Mouse (Mus musculus) midbrain, postnatal 0 days (tissue): ENCODE measurements around the gene Naxd. TPM values are rescaled to one million over a fixed set of nuclear protein-coding genes. Genes with fewer than 3 reads are reported as not detected.
A peak's percentile ranks its signal among the peaks of the same experiment; 100 is the strongest.

ENCODE experiments used
- ATAC-seq: fragments of 200-750 bp; cut with Nextera tagmentation; 2 replicates; pipeline ENCODE4 v1.8.0; 2017; ENCODE audit warnings: moderate number of reproducible peaks, mild to moderate bottlenecking, moderate TSS enrichment, moderate library complexity; ENCODE audit not compliant: low FRiP score
- DNase-seq: peaks from one replicate; pipeline ENCODE4 v3.0.0-alpha.2; 2015; ENCODE audit warnings: low spot score
- H3K27ac ChIP-seq: fragments of 300-500 bp; sonication (generic); 2 replicates; pipeline ENCODE4 v1.5.1; 2014; ENCODE audit warnings: low read depth, mild to moderate bottlenecking, low read length, mixed read lengths
- H3K27me3 ChIP-seq: fragments of 300-500 bp; sonication (generic); 2 replicates; pipeline ENCODE4 v1.6.1; 2014; ENCODE audit warnings: low read length, control low read depth, mixed read lengths; ENCODE audit not compliant: insufficient read depth
- H3K36me3 ChIP-seq: fragments of 300-500 bp; sonication (generic); 2 replicates; pipeline ENCODE4 v1.6.1; 2014; ENCODE audit warnings: low read length, control low read depth, mixed read lengths; ENCODE audit not compliant: insufficient read depth
- H3K4me1 ChIP-seq: fragments of 300-500 bp; sonication (generic); 2 replicates; pipeline ENCODE4 v1.6.1; 2014; ENCODE audit warnings: mild to moderate bottlenecking, control low read depth, antibody characterized with exemption, low read length, mixed read lengths; ENCODE audit not compliant: insufficient read depth
- H3K4me2 ChIP-seq: fragments of 300-500 bp; sonication (generic); 2 replicates; pipeline ENCODE4 v1.6.1; 2014; ENCODE audit warnings: low read depth, mild to moderate bottlenecking, low read length, mixed read lengths; ENCODE audit not compliant: poor library complexity, severe bottlenecking
- H3K4me3 ChIP-seq: fragments of 300-500 bp; sonication (generic); 2 replicates; pipeline ENCODE4 v1.5.1; 2014; ENCODE audit warnings: low read depth, mild to moderate bottlenecking, low read length, moderate library complexity
- H3K9ac ChIP-seq: fragments of 300-500 bp; sonication (generic); replicated peaks from 2 replicates; pipeline ENCODE4 v1.6.1; 2014; ENCODE audit warnings: mild to moderate bottlenecking, low read length, moderate library complexity, mixed read lengths; ENCODE audit not compliant: poor library complexity, severe bottlenecking
- H3K9me3 ChIP-seq: fragments of 300-500 bp; sonication (generic); 2 replicates; pipeline ENCODE4 v1.6.1; 2016; ENCODE audit warnings: low read length, control low read depth
- CTCF ChIP-seq: IDR thresholded peaks from 2 replicates; pipeline ENCODE4 v1.5.1; 2016; ENCODE audit warnings: antibody characterized with exemption, mild to moderate bottlenecking
- WGBS: fragments of 180-500 bp; shearing (Covaris S2); extraction: QIAGEN DNeasy Blood & Tissue Kit; methylation state at CpG from one replicate; pipeline ENCODE4 v1.1.7; 2014; 5-methylcytosine and 5-hydroxymethylcytosine counted together
- polyA plus RNA-seq: library from polyadenylated mRNA; unstranded; fragments of >200 nt; fragmentation: Nextera tagmentation; extraction: Ambion mirVana; gene quantifications from 2 replicates; pipeline ENCODE4 v1.2.1, GENCODE M21; 2015
- total RNA-seq: library from RNA; depleted of rRNA; stranded (reverse); fragments of >200 nt; gene quantifications from 2 replicates; pipeline ENCODE4 v1.2.3, GENCODE M21; 2014

The Naxd gene
- total and polyA plus RNA-seq, 2 experiments from 2014 or later, result 88.6 to 106 TPM

DNA sequence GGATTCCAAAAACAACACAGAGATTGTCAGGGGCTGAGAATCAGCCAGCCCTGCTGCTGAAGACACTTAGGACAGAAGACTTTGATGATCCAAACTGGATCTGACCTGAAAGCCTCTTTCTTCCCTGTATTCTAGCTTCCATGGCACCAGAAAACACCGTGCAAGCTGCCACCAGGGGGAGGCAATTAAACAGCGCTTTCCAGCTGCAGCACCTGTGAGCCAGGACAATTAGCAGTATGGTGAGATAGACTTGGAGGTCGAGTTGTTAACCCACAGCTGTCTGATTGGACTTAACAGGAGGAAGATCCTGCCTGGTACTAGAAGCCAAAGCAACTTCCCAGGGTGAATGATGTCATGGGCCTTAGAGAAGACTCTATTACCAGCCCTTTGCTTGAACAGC, 28.2 kb upstream of the Naxd start:
- Histone ChIP-seq H3K27ac (no peak overlapping the region), H3K4me2 (no peak overlapping the region), H3K36me3 (no peaks in the 10 kb centered on the region), H3K9me3 (no peaks in the 10 kb centered on the region), H3K27me3 (no peaks in the 10 kb centered on the region; the same call in 1 of the 2 replicates), H3K4me3 (no peak overlapping the region), H3K9ac (no peak overlapping the region), H3K4me1 (no peaks in the 10 kb centered on the region)
- 0 out of 2 replicates have a peak, but pooled peaks have one; percentile 44 for ATAC-seq
- WGBS, result 13% methylated on average over 3 of the region's 3 CpGs
- DNase-seq, result peak; percentile 48
- peak; percentile 76 for TF ChIP-seq CTCF

DNA sequence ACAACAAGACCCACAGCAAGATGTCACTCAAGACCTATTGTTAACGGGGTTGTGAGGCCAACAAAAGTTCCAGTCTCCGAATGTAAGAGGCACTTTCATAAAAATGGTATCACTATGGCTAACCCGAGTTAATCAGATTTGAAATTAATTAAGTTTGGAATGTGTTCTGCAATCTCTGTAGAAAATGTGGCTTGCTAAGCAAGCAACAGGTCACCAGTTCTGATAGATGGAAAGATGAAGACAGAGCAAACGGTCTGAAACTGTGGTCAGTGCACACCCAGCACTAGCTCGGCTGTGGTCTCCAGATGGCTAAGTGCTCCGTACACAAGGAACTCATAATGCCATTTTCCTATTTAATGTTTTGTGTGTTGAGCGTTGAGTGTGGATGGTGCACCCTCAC, 26.6 kb upstream of the Naxd start:
- no peak for TF ChIP-seq CTCF
- no peaks in the 10 kb centered on the region for H3K36me3 ChIP-seq
- WGBS, result 84% methylated on average over 7 of the region's 7 CpGs
- H3K9ac ChIP-seq, result no peak overlapping the region
- H3K4me1 ChIP-seq, result no peaks in the 10 kb centered on the region
- ATAC-seq (no peak), DNase-seq (no peak)
- no peaks in the 10 kb centered on the region for H3K9me3 ChIP-seq
- H3K4me3 ChIP-seq, result no peak overlapping the region
- H3K27me3 ChIP-seq, result peaks cover 6% of the 10 kb centered on the region
- no peak overlapping the region for H3K27ac ChIP-seq
- H3K4me2 ChIP-seq, result no peak overlapping the region

DNA sequence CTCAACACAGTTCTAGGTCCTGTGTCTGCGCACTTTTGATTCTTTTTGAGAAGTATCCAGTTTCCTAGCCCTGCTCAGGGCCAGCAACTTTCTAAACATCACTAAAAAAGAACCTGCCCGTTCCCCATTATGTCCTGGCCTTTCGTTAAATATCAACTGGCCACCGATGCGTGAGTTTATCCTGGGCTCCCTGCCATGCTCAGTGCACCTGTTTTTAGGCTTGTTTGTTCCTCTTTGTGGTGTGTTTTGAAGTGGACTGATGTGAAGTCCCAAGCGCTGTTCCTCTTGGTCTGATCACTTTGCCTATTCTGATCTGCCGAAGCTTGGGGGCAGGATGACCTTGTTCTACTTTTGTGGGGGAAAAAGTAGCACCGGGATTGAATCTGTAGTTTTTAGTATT, 26.0 kb upstream of the Naxd start:
- H3K4me1 ChIP-seq, result no peaks in the 10 kb centered on the region
- H3K4me2 ChIP-seq, result no peak overlapping the region
- peaks cover 12% of the 10 kb centered on the region for H3K27me3 ChIP-seq
- DNase-seq, result no peak
- WGBS, result 42% methylated on average over 8 of the region's 8 CpGs
- no peak for TF ChIP-seq CTCF
- no peak overlapping the region for H3K27ac ChIP-seq
- H3K4me3 ChIP-seq, result no peak overlapping the region
- no peaks in the 10 kb centered on the region for H3K36me3 ChIP-seq
- H3K9ac ChIP-seq, result no peak overlapping the region
- no peaks in the 10 kb centered on the region for H3K9me3 ChIP-seq
- no peak for ATAC-seq

DNA sequence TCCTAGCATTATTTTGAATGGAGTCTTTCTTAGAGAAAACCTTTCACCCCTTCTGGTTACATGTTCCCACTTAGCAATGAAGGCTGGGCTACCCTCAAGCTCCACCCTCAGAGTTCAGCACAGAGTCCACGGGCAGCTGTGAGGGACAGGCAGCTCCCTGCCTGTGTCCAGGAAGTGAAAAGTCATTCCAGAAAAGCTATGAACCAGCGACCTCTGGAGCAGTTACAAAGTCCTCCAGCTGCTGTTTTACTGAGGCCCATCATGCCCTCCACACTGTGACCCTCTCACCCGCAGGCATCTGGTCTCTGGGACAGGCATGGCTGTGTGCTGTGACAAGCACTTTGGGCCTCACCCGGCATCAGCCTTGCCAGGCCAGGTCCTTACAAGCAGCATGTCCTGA, 24.2 kb upstream of the Naxd start:
- no peak for TF ChIP-seq CTCF
- no peak overlapping the region for H3K9ac ChIP-seq
- H3K9me3 ChIP-seq, result no peaks in the 10 kb centered on the region
- no peak overlapping the region for H3K4me3 ChIP-seq
- H3K36me3 ChIP-seq, result no peaks in the 10 kb centered on the region
- DNase-seq, result no peak
- H3K27ac ChIP-seq, result no peak overlapping the region
- 54% methylated on average over 4 of the region's 4 CpGs for WGBS
- no peak overlapping the region for H3K4me2 ChIP-seq
- ATAC-seq, result no peak
- H3K4me1 ChIP-seq, result peaks cover 4% of the 10 kb centered on the region; the same call in 1 of the 2 replicates
- H3K27me3 ChIP-seq, result peaks cover 24% of the 10 kb centered on the region

DNA sequence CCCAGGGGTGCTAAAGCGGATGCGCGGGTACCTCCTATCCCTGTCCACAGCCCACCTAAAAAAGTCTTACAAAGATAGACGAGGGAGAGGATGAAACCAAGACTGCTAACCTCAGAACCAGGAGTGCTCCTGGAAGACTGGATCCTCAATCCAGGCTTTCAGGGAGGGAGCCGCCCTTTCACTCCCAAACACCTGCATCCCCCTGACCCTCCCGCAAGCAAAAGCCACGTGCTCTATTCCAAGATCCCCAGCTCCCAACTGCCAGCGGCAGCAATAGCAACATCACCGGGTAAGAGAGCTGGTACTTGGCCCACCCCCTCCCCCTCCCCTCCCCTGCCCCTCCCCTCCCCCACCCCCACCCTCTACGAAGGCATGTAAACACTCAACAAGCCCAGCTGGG, 21.9 kb upstream of the Naxd start:
- ATAC-seq, result no peak
- H3K4me2 ChIP-seq, result no peak overlapping the region
- H3K4me1 ChIP-seq, result peaks cover 10% of the 10 kb centered on the region; the same call in 1 of the 2 replicates
- no peaks in the 10 kb centered on the region for H3K36me3 ChIP-seq
- no peak overlapping the region for H3K27ac ChIP-seq
- TF ChIP-seq CTCF, result no peak
- peaks cover 45% of the 10 kb centered on the region for H3K27me3 ChIP-seq
- no peak overlapping the region for H3K4me3 ChIP-seq
- no peak for DNase-seq
- no peak overlapping the region for H3K9ac ChIP-seq
- no peaks in the 10 kb centered on the region for H3K9me3 ChIP-seq
- 18% methylated on average over 9 of the region's 10 CpGs for WGBS

DNA sequence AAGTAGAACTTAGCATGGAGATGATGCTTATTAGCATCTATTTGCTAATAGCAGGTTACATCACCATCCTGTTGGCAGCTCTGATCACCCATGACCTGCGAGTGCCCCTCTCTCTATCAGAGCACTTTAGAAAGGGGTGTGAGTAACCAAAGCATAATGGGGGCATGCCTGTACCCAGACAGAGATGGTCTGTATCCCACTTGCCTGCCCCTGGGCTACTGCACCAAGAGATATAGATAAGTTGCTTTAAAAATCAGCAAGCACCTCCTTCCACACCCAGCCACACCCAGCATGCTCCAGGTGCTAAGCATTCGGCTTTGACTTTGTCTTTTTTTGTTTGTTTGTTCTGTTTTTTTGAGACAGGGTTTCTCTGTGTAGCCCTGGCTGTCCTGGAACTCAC, 21.4 kb upstream of the Naxd start:
- TF ChIP-seq CTCF, result no peak
- no peak for DNase-seq
- Histone ChIP-seq H3K9ac (no peak overlapping the region), H3K36me3 (no peaks in the 10 kb centered on the region), H3K4me3 (no peak overlapping the region), H3K9me3 (no peaks in the 10 kb centered on the region), H3K4me2 (no peak overlapping the region), H3K4me1 (peaks cover 10% of the 10 kb centered on the region; the same call in 1 of the 2 replicates), H3K27me3 (peaks cover 50% of the 10 kb centered on the region), H3K27ac (no peak overlapping the region)
- ATAC-seq, result no peak
- 20% methylated on average over 2 of the region's 2 CpGs for WGBS
